Mouse (Mus musculus): ENCODE data around the gene Fut7.

Gene Fut7

DNA sequence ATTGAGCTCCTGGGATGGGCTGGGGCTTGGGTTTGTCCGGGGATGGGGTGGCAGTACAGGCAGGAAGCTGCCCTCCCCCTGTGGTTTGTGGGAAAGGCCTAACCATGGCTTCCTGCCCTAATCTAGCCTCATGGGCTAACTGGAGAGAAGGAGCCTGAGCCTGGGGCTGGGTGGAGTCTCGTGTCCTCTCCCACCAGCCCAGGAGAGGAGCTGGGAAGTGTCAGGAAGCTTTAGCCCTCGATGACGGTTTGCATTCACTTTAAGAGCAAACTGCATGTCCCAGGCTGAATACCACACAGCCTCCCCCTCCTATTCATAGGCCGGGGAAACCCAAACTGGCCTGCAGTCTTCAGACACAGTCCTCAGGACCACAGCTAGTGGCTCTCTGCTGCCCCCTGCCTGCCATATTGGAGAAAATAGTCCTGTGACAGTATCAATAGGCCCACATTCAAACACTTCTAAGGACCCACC, 3.7 kb downstream of the Fut7 start:
- peak; percentile 88 for DNase-seq

DNA sequence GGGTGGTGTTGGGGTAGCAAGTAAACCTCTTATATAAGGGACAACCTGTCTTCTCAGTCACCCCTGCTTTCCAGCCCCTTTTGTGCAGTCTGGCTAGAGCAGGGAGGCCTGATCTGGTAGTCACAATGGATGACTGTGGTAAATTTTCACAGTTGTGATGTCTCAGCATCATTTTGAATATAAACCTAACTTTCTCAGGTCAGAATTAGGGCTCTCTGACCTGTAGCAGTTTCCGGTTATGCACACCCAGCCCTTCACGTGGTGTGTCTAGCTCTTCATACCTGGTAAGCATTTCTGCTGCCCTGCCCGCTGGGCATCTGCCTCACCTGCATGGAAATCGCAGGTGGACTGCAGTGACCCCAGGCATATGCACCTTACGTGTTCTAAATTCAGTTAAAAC, 4.2 kb downstream of the Fut7 start:
- DNase-seq: no peak

DNA sequence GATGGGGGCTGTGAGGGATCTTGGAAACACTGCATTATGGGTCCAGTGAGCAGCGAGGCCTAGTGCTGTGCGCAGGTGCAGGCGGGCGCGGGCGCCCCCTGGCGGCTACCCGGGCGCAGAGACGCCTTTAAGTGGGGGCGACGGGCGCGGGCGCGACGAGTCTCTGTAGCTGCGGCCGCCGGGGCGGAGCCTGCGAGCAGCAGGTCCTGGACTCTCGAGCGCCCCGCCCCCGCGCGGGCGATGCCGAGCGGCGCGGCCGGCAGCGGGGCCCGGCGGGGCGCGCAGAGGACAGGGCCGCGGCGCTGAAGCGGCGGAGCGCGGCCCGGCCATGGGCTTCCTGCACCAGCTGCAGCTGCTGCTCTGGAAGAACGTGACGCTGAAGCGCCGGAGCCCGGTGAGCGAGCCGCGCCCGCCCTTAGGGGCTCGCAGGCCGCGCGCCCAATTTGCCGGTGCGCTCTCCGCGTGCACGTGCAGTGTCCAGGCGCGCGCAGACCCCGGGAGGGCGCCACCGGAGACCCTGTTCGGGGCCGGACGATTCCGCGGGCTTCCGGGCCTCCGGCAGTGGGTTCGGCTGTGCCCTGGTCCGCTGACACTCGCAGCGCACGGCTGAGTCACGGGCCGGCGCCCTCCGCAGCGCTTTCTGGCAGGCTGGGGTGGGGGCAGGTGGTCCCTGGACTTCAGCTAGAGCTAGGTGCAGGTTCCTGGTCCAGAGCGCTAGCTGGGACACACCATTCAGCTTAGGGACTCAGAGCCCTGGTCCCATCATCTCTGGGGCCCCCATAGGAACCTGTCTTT, 5.6 kb downstream of the Fut7 start, which contains the start of gene Abca2:
Abca2 (plus strand) TSS at position 262 of the 795 bp plus-strand sequence.
- peak; percentile 96 for DNase-seq

DNA sequence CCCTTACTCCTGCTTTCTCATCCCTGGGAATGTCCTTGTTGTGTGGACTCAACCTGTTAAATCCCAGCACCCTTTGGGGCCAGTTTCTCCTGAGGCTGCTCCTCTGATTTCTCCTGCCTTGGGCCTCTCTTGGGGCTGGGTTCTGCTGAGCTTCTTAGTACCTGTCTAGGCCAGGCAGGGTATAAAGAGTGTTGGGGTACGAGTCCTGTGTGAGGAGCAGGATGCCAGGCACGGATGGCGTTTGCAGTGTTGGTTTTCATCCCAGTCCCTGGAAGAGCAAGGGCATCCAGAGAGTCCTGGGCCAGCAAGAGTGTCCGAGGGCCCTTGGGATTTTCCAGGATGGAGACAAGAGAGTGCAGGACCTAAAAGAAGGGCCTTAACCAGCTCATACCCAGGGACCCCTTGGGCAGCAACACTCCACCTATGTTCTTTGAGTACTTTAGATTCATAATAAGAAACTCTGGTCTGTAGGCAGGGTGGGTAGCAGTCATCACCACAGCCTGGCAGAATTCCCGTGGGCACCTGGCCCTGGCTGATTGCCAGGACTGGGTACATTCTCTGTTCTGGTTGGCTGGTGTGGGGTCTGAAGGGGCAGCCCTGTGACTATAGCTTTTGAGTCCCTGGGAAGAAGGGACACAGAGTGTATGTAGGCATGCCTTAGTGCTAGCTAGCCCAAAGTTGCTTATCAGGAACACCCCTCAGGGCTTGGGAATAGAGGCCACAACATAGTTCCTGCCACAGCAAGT, 6.5 kb downstream of the Fut7 start:
- no peak for DNase-seq

DNA sequence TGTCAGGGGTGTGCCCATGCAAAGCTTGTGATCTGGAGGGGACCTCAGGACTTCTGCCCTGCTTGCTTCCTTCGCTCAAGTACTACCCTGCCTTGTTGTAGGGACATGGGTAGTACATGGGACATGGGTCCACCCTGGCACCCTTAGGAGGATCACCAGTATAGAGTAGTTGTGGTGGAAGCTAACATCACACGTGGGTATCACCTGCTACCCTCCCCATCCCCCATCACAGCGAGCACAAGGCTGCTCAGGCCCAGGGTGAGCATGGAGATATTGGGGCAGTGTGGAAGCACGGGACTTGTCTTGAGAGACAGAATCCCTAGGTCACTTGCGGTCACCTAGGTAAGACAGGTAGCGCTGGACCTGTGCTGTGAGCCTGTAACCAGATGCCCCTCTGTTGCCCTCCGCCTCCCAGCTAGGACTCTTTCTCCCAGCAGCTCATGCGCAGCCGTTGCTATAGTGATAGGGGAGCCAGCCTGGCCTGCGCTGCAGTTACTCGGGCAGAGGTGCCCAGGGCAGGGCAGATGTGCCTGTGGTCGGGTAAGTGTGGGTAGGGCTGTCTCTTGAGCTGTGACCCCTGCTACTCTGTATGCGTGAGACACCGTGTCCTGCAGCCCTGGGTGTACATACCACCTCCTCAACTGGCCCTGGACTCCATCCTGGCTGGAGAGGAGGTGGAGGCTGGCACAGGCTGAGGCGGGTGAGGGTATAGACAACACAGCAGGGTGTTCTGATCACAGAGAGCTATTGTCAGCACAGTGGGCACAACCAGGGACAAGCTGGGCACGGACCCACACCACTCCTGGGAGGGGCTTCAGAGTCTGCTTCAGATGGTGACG, 7.5 kb downstream of the Fut7 start:
- peak; percentile 63 for DNase-seq

DNA sequence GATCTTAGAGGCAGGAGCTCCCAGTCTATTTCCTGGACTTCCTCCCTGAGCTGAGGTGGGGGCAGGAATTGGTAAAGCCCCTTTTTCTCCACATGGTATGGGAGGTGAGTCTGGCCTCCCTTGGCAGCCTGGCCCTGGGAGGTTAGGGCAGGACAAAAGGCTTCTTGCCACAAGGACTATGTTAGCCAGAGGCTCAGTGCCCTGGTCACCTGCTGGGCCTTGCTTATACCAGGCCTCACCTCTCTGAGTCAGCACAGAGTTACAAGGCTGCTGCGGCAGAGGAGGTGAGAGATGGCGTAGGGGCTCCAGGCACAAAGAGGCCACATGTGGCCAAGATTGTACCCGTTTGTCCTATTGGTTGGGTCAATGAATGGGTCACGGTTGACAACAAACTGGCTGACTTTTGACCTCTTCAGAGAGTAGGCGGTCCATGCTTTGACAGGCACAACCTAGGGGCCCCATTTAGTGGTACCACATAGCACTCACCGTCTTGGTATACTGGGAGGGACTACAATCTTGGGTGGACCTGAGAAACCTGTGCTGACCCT, 8.3 kb downstream of the Fut7 start:
- no peak for DNase-seq

DNA sequence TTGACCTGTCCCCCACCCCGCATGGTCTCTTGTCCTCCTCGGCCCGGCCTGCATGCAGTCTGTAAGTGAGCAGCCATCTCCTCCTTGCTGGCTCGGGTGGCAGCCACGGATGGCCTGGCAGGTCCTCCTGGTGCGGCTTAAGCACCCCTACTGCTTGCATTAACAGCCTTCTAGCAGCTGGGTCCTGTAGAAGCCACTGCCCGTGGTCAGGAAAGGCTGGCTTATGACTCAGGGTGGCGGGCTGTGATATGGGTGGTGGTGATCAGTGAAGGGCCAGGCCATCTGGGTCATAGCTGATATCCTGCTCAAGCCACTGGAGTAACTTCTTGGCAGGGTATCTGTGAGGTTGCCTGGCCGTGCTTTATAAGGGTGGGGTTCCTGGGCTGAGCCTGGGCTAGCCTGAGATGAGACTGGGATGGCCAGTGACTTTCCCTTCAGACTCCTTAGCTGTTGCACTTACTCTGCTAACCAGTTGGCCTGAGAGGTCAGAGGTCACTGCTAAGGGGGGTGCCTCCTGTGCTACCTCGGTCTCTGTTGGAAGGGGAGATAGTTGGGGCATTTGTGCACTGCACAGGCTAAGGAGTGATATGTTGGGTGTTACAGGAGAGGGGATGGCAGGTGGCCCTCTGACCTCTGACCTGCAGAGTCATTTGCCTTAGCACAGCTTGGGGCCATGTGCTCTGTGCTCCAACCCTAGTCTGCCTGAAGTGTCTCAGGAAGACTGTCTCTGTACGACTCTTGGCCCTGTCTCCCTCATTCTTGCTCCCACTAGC, 9.4 kb downstream of the Fut7 start:
- no peak for DNase-seq

DNA sequence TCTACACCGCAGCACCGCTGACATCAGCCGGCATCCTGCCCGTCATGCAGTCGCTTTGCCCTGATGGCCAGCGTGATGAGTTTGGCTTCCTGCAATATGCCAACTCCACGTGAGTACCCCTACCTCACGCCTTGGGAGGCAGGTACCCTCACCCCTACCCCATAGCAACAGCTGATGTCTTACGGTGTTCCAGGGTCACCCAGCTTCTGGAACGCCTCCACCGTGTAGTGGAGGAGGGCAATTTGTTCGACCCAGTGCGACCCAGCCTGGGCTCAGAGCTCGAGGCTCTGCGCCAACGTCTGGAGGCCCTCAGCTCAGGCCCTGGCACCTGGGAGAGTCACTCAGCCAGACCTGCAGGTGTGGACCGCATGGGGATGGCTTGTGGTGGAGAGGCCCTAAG, 10.0 kb downstream of the Fut7 start:
- DNase-seq: no peak

DNA sequence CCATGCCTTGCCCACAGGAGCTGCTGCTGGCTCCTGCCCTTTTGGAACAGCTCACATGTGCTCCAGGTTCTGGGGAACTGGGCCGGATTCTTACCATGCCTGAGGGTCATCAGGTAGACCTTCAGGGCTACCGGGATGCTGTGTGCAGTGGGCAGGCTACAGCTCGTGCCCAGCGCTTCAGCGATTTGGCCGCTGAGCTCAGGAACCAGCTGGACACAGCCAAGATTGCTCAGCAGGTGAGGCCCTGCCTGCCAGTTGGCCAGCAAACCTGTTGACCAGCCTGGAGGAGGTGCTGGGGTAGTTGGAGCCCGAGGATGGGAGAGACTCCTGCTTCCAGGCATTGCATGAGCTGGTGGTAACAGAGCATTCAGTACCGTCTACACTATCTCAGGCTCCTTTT, 11.2 kb downstream of the Fut7 start:
- DNase-seq: no peak

DNA sequence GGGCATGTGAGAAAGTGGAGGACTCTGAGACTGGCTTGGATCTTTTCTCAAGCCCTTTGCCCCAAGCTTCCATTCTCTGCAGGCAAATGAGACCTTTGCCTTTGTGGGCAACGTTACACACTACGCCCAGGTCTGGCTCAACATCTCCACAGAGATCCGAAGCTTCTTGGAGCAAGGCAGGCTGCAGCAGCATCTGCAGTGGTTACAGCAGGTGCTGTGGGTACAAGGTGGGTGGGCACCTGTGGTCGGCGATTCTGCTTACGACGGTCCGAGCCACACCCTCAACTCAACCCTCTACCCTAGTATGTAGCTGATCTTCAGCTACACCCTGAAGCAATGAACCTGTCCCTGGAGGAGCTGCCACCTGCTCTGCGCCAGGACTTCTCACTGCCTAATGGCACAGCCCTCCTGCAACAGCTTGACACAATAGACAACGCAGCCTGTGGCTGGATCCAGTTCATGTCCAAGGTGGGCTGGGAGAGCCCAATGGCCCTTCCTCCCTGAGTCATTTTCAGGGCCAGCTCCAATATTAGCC, 13.3 kb downstream of the Fut7 start:
- no peak for DNase-seq

DNA sequence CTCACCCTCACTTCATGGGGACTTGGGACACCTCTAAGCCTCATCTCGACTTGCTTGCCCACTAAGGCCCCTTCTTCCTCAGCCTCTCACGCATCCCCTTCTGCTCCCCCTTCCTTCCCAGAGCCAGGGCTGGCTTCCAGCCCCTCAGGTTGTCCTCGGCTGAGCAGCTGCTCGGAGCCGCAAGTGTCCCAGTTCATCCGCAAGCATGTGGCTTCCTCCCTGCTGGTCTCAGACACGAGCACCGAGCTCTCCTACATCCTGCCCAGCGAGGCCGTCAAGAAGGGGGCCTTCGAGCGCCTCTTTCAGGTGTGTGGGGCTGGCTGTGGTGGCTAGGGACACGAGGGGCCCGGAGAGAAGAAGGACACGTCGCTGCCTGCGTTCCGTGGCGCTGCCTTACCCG, 18.0 kb downstream of the Fut7 start:
- no peak for DNase-seq

DNA sequence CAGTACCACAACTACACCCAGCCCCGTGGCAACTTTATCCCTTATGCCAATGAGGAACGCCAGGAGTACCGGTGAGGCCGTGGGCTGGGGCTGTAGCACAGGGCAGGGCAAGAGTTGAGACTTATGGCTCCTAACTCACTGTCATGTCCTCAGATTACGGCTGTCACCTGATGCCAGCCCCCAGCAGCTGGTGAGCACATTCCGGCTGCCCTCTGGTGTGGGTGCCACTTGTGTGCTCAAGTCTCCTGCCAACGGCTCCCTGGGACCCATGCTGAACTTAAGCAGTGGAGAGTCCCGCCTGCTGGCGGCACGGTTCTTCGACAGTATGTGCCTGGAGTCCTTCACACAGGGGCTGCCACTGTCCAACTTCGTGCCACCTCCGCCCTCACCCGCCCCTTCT, 19.6 kb downstream of the Fut7 start:
- no peak for DNase-seq

DNA sequence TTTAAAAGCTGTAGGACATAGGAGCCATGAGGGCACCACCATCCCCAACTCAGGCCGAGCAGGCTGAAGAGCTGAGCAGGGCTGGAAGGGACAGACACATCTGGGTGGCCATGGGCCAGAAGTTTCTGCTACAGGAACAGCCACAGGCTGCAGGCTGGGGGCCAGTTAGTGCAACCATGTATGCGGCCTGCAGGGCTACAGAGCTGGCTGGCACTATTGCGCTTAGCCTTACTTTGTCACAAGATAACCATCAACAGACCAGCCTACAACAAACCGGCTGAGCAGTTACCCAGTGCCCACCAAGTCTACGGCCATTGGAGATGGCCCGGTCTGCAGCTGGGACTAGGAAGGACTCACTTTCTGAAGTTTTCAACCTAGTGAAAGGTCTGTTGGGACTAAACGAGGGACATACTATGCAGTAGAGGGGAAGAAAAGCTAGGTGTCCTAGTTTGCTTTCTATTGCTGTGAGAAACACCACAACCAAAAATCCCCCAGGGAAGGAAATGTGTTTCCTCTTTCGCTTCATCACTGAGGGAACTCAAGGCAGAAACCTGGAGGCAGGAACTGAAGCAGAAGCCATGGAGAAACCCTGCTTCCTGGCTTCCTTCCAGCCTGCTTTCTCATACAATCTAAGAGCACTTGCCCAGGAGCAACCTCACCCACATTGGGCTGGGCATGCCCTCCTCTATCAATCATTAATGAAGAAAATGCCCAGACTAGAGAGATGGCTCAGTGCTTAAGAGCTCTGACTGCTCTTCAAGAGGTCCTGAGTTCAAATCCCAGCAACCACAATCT, 28.0 kb downstream of the Fut7 start:
- no peak for DNase-seq

DNA sequence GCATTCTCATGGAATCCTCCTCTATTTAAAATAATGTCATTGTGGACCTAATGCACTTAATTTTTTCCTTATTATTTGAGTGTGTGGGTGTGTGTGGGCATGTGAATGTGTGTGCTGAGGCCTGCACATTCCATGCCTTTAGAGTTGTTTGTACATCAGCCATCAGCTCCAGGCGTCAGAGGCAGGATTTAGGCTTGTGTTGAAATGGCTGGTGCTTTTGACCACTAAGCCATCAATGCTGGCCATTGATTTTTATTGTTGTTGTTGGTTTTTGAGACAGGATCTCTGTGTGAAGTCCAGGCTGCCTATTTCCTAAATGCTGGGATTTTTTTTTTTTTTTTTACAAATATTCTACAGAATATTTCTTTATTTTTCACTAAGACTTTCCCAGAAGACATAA, 29.9 kb downstream of the Fut7 start:
- no peak for DNase-seq

DNA sequence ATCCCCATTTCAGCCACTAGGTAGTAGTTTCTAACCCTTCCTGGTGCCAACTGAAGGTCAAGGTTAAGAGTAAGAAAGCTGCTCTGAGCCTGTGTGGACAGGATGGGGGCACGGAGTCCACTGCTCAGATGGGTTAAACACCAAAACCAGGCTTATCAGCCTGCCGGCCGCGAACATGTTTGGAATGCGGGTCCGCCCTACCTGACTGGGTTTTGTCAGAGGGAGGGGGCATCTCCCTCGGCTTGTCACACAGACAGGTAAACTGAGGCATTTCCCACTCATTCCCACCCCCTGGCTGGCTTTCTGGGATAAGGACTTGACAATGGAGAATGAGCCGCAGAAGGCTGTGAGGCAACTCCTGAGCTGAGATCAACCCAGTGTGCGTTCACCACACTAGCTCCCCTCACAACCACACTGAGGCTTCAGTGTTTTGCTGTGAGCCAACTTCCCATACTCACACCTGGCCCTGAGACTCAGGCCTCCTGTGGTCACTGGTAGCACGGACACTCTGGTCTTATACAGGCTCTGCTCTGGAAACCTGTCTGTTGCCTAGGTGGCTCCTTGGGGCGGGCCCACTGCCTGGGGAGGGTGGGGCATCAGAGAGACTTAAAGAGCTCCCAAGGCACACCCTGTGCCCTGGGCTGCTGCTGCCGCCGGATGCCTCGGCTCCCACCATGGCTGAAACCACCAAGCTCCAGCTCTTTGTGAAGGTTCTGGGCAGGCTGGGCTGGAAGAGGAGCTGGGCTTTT, 33.3 kb downstream of the Fut7 start, which contains the start of gene Clic3:
Clic3 (plus strand) TSS at position 634 of the 749 bp plus-strand sequence.
- DNase-seq: no peak

DNA sequence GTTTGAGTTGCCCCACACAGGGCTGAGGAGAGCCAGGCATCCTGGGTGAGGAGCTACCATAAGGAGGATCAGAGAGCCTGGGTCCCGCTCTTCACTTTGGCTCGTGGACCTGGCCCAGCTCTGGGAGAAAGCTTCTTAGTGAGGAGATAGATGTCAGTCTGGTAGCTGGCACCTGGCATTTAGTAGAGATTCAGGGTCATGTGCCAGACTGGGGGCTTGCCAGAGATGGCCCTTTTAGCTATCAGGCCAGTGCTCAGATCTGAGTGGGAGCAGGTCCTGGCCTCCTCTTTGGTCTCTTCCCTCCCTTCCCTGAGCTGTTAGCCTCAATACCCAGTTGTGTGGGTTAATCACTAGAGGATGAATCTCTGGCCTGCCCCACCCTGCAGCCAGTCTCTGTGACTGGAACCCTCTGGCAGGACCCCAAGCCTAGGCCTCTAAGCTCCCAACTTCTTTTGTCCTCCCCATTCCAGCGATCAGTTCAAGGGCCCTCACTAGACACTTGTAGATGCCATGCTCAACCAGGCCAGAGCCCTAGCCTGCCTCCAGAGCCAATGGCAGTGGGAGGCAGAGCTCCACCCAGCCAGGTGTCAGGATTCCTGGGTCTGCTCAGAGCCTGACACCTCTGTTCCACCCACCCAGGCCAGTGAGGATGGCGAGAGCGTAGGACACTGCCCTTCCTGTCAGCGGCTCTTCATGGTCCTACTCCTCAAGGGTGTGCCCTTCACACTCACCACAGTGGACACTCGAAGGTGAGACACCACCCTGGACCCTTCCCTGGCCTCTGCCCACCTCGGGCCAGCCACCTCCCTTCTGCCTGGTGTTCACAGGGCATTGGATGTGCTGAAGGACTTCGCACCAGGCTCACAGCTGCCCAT, 34.2 kb downstream of the Fut7 start:
- DNase-seq: no peak

DNA sequence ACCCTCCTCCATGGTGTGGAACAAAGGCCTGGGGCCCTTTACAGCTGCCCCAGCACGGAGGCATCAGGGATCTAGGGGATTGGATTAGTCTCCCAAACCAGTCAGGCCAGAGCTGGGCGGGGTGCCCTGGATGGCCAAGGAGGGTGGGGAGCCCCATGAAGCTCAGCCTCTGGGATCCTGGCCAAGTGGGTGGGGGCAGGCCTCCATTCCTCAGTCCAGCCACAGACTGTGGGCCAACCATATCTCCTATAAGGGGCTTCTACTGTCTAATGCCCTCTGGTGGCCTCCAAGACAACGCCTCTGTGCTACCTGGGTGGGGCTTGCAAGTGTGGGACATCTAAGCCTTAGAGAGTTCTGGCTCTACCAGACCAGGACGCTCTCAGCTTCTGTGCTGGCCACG, 35.8 kb downstream of the Fut7 start:
- no peak for DNase-seq

DNA sequence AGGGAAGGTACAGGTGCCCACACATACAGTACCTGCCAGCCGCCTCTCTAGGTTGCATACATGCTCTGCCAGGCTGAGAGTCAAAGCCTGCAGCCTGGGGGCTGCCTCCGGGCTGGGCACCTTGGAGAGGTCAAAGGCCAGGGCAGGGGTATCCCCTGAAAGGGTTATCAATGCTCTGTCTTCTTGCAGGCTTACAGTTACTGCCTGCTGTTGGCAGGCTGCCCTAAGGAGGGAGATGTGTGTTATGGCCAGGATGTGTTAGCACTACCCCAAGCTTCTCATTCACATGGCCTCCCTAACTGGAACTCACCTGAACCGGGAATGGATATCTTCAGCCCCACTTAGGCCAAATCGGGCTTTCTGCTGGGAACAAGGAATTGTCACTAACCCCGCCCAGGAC, 37.1 kb downstream of the Fut7 start:
- no peak for DNase-seq

Measured in retina, postnatal 1 day (tissue).